Mouse (Mus musculus) cerebellum, adult 9-10 months (tissue): ENCODE measurements around the gene Rgs9.
"Not testable (repeated sequence)": the region's sequence is repeated elsewhere in the genome, so short reads cannot be mapped to it uniquely, and the experiment has no call there.

ENCODE experiments used
- DNase-seq: peaks from one replicate; pipeline ENCODE4 v3.0.0; 2022

Gene Rgs9

DNA sequence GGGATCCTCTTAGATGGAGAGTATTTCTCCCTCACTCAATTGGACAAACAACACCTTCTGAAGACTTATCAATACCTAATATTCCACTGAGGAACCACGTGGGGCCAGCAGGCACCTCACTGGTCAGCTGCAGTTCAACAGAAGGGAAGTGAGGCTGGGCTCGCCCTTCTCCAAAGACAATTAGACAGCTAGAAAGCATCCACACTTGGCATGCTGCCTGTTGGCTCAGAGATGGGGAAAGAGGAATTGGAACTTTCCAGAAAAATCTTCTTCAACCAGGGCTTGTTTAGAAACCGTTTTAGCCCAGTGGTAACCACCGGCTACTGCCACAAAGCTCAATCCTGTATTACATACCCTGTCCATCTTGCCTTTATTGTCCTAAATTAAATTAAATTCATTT is 4.4 kb upstream of the Rgs9 start:
- no peak for DNase-seq

DNA sequence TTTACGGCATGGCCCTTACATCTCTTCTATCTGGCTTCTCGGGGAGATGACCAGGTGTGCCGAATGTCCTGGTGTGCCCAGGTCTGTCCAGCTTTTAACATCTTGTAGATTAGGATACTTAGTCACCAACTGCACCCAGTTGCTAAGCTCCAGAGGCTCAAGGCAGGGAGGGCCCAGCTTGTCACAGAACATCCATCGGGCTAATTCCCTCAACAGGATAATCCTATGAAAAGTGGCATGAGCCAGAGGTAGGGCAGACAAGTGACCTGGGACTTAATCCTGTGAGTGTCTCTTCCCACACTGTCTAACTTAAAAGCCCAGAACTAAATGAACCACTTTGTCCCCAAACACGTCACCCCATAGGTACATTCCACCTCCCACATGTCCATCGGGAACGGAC is 898 bp downstream of the Rgs9 start:
- no peak for DNase-seq

DNA sequence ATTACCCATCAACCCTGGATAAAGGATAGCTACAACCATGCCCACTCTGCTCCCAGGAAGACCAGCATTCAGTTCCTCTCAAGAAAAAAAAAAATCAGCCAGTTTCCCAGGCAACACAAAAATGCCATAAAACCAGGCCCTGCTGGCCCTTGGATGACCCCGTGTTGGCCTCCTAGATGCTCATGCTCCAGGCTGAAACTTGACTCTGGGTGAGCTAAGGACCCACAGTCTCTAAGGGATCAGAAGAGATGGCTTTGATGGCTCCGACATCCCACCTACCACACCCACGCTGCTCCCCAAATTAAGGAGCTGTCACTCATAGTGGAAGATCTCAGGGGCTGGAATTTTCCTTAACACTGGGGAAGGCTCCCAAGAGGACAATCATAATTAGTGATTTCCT is 5.9 kb downstream of the Rgs9 start:
- no peak for DNase-seq

DNA sequence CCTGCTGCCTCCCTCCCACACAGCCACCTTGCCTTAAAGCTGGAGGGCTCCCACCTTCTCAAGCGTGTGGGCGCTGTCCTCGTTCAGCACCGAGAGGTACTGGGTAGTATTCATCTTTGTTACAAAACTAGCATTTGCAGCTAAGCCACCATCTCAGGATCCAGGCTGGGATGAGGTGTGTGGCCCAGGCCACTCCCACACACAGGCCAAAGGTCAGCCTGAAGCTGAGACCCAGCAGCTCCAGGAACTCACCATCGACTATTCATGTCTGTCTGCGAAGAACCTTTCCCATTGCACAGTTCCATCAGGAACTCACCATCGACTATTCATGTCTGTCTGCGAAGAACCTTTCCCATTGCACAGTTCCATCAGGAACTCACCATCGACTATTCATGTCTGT is 8.6 kb downstream of the Rgs9 start:
- not testable (repeated sequence) for DNase-seq

DNA sequence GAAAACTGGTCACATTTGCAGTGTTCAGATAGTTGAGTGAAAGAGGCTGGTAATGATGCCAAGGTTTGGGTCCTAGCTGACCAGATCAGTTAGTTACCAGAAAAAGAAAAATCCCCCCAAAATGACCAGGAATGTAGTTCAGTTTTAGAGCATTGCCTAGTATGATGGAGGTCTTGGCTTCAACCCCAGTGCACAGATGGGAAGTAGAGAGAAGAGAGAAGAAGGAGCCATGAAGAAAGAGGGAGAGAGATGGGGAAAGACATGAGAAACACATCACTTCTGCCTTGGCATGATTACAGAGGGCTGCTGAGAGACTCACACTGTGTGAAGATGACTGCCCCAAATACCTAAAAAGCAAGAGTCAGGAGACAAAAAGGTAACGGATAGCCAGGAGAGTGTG is 13.1 kb downstream of the Rgs9 start:
- DNase-seq = no peak

DNA sequence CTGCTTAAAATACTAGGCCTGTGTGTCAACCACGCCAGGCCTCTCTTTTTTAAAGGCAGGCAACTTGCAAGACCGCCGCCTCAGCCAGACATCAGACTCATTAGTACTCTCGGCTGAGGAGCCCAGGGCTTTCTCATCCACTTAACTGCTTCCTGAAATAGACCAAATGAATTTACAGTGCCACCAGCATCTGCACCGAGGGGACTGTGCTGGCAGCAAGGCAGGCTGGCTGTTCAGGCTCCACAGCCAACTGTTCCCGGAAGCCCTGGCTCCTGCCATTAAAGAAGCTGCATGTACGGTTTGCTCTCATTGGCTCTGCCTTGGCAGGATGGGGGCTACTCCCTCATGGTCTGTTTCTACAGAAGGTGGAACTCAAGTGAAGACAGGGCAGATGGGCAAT is 19.7 kb downstream of the Rgs9 start:
- no peak for DNase-seq

DNA sequence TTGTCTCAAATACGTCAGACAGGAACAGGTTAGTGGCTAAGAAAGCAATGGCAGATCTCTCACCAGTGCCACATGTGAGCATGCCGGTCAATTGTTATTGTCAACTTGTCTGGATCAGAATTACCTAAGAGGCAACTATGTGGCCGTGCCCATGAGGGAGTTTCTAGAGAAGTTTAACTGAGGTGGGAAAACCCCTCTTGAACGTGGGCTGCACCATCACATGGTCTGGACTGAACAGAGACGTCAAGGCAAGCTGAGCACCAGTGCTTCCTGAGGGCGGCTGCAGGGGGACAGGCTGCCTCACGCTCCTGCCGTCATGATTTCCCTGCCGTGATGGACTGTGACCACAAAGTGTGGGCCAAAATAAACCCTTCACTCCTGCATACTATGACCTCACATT is 26.5 kb downstream of the Rgs9 start:
- DNase-seq = no peak

DNA sequence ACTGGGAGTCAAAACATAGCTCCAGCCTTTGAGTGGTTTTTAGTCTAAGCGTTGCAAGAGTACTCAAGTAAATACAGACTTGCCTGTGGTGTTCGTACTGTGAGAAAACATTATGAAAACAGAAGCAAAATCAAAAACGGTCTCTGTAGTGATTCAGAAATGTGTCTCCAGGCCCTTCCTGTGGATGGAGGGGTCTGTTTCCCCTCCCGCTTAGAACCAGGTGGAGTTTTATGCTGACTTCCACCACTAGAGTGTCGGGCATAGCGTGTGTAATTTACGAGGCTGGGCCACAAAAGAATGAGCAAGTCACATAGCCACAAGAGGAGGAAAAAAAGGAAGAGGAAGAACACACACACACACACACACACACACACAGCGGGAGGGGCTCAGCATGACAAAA is 27.6 kb downstream of the Rgs9 start:
- DNase-seq = no peak

DNA sequence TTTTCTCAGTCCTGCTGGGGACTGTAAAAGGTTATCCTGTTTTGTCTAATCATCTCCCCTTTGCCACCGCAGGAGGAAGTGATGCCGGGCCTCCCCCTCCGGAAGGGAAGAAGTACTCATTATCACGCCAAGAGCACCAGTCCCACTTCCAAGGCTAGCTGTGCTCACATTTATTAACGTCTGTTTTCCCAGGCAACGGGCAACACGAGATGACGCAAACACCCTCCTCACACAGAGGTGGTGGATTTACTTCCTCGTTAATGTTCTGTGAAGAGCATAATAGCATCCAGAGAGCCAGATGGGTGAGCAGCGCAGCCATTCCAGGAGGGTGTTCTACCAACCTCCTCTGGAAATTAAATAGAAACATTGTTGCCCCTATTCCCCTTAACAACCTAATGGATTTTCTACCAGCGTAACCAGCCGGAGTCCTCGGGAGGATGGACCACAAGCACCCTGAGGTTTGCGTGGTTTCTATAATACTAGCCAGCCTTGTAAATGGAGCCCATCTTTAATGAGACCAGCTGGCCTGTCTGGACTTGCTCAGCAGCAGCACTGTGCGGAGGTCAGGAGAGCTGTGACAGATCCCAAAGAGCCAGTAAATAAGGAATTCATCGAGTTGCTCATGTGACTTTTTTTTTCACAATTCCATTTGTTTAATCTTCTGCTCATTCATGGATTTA is 28.1 kb downstream of the Rgs9 start:
- DNase-seq = no peak

DNA sequence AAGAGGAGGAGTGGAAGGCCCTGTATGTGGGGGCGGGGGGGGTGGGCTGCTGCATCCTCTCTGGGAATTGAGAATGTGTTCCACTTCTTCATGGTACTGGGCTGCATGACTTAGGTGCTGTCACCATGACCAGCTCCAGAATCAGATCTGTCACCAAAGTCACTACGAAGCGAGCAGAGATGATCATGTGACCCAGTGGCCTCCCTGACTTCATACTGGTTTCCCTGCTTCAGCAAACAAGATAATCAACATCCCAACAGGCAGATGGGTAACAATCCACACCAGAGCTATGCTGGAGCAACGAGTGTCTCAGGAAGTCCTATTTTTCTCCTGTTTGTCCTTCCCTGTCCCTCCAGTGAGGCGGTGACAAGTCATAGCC is 28.7 kb downstream of the Rgs9 start:
- DNase-seq = no peak

DNA sequence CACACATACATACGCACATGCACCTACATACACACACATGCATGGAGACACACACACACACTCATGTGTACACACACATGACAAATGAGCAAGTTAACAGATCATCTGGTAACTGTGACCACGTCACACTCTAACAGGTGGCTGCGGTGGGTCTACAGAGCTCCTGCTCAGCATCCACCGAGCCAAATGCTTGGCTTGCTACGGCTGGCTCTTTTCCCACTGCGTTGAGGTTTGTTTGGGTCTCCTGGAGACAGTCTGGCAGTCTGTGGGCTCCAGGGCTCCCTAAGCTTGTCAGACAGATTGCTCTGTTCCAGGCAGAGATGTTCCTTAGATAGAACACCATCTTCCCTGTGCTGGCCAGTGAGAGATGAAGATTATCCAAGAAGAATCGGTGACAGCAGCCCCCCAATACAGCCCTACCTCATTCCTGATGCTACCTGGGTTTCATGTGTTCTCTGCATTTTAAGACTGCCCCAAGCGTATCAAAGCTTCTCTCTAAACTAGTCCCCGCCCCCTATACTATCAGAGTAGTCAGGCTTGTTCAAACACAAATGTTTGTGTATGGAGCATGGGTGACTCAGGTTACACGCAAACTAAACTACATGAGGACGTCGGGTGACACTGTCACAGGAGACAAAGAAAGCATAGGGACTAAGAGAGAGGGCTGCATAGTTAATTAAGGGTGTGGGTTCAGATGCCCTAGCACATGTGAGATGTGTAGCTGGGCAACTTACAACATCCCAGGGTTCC is 31.6 kb downstream of the Rgs9 start:
- no peak for DNase-seq

DNA sequence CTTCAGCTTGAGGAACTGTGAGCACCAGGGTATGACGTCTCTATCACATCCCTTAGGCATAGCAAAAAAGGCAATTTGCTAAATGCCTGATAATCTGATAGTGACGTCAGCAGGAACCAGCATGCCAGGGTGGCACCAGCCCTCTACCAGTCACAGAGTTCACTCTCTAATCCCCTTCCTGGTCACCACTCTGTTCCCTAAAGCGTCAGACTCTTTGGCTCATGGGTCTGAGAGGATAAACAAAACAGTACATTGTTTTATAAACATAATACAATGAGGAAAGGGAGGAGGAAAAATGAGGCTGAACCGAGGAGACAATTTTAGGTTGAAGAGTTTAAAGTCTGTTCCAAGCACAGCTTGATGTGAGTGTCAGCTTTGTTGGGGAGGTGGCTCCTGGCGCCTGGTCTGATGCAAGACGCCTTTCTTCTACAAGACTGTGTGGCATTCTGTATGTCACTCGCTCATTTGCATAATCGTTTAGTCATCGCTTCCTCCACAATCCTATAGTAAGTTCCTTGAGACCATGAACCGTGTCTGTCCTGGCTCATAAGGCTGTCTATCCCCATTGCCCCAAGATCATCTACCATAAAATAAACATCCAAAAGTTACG is 33.7 kb downstream of the Rgs9 start:
- DNase-seq = no peak

DNA sequence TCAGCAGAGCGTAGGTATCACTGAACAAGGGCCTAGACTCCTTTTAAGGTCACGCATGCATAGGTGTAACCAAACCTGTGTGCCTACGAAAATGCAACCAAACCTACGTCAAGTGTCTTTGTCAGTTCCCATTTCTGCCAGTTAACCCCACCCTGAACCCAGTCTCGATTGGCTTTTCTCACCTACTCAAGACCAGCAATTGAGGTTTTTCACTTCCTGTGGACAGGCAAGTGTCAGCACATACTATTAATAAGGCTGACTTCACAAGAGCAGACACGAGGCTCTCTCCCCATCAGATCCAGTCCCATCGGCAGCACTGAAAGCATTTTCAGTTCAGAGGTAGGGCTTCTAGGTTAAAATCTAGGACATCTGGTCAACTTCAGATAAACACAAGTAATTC is 37.4 kb downstream of the Rgs9 start:
- no peak for DNase-seq

DNA sequence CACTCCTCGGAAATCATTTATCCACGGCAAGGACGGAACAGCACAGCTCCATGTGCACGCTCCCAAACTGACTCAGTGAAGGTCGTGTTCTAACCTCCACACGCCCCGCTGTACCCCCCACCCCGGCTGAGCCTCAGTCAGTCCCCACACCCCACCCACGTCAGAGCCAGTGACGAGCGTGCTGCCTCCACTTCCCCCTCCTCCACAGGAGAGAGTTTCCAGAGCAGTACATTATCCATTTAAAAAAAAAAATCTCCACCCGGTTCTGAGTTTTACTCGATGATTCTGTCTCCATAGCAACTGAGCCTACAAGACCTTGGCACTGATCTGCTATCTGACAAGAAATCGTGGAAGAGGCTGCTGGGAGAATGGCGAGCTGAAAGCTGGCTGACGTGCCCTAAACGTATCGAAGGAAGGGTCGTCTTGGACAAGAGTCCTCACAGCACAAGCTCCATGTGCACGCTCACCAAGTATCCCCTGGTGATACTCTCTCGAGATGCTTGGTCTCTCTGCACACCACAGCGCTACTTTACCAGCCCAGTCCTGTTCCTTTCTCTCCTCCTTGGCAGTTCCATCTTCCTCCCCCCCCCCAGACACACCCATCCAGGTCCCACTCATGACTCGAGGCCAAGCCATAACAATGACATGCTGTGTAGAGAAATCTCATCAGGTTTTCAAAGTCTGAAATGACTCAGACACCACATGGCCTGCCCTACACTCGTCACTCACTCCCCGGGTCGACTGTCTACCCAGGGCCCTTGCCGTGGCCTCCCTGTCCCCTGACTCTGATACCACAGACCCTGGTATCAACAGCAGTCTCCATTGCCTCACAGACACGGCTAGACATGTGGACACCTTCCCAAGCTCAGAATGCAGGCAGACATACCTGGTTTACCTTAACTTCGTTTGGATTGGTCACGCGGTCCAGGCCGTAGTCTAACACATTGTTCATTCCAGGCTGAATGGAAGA is 38.7 kb downstream of the Rgs9 start:
- no peak for DNase-seq

DNA sequence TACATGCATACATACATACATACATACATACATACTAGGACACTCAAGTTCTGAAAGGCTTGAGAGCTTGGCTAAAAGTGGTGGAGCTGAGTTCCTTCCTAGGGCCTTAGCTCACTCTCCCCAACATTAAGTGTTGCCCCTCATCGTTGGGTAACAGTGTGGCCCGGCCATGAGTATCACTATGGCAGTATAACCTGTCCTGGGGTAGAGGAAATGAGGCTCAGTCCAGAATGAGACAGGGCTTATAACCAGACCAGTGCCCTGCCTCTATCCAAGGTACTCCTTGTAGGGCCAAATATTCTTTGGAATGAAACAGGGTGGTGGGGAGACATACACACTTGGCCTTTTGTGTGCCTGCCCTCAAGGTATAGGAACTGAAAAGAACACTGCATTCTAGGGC is 40.1 kb downstream of the Rgs9 start:
- DNase-seq = no peak

DNA sequence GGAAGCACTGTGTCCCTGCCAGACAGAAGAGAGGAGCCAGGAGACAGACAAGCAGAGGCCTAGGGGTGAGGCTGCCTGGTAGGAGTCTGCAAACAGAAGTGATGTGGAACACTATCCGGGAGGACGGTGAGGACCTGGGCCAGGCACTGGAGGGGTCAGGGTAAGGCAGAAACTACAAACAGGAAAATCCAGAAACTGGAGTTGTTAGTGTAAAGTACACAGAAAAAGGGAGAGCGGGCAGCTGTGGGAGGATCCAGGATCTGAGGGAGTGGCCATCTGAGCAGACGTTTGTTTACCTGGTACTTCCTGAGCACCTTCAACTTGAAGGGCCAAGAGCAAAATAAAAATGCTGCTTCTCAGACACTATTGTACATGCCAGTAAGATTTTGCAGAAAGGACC is 42.9 kb downstream of the Rgs9 start:
- no peak for DNase-seq

DNA sequence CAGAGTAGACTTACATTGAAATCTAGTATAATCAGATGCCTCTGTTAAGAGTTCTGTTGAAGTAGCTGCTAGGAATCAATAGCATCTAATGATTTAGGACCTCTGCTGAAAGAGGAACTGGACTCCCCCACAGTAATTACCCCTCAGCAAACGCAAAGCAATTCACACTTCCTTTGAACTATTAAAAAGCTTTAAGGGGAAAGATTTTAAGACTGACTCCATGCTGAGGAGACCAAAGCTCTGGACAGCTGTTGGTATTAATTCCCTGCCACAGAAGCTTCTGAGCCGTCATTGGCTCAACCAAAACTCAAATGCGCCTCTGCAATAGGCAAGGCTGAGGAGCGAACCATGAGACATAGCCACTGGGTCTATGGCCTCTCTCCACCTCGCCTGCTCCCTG is 45.4 kb downstream of the Rgs9 start:
- no peak for DNase-seq

DNA sequence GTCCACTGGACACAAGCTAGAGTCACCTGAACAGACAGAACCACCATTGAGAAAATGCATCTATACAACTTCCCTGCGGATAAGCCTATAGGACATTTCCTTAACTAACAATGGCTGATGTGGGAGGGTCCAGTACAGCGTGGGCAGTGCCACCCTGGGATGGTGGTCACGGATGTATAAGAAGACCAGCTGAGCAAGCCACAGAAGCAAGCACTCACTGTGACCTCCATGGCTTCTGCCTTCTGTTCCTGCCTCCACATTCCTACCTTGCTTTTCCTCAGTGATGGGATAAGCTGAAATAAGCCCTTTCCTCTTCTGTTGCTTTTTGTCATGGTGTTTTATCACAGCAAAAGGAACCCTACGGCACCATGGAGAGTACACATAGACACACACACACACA is 47.4 kb downstream of the Rgs9 start:
- no peak for DNase-seq

DNA sequence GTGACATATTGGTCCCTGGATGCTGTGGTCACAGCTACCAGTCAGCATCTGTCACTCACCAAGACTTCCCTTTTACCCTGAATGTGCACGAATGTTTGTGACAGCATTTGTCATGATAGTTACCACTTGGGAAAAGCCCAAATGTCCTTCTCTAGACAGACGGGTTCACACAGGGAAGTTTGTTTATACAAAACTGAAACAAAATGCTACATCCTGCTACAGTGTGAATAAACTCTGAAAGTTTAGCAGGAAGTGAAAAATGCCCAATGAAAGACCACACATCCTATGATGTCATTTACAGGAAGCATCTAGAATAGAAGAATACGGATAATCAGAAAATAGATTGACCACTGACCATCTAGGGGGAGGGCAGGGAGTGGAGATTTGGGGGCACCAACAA is 51.0 kb downstream of the Rgs9 start:
- no peak for DNase-seq

DNA sequence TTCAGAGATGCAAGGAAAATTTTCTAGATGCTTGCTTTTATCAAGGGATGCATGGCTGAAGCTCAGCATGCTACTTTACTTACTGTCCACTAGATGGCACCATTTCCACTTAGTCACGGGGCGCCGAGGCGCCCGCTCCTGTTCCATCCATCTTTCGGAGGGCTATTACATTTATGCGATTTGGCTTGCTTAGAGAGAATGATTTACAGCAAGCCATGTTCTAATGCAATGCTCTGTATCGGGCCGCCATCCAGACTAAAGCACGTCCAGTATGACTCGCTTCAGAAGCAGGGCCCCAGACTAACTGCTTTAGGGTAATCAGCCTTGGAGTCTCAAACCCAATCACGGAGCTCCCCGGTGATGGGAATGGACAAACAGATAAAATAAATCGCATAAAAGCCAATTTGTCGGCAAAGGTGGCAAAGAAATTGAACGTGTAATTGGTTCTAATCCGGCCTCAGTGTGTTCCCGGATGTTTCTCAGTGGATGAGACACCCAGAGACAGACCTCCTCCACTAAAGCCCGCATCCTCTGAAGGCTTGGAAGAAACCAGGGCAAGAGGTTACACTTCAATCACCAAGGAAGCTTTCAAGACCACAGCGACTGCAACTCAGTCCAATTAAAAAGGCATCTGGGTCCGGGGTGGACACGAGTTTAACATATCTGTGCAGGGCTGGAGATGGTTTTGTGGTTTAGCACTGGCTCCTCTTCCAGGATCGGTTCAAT is 53.1 kb downstream of the Rgs9 start:
- peak; percentile 68 for DNase-seq

DNA sequence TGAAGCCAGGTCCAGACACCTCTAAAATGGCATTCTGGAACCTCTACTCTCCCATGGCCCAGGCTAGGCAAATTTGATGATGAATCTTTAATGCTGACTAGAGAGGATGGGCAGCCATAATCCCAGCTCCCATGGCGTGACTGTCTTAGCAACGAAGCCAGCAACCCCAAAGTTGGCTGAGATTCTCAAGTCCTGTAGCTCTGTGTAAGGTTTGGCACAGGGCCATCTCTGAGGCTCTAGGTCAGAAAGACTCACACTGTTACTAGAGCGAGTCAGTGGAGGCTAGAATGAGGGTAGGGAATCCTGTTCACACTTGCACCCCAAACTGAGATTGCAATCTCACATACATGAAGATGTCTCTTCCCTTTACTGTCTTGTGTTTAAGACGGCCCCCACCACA is 57.8 kb downstream of the Rgs9 start:
- DNase-seq = no peak

DNA sequence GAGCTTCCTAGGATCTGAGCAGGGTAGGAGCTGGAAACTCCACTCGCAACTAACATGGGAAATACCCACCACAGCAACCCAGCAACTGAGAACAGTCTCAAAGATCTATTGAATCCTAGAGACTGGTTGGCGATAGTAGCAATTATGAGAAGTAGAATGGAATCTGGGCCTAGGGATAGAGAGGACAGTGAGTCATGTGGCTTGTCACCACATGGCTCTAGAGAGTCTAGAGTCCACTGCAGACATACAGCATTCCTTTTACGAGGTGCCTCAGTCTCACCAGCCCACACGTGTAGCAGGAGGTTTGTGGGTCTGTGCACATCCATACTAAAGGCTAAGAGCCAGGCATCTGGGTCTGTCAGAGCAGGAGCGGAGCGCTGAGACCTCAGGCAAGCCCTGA is 59.3 kb downstream of the Rgs9 start:
- no peak for DNase-seq

DNA sequence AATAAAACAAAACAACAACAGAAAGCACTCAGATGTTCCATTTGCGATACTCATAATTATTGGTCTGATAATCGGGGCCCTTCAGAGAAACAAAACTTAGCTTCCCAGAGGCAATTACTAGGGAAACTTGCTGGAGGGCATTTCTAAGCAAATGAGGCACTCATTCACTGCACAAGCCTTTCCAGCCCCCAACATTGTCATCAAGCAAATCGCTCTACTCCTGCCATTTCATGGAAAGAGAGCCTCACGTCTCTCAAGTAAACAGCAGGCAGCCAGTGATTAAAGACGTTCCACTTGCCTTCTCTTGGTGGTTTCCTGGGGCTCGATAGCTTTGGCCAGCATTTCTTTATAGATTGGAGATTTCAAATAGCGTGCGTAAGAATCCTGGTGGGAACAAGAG is 60.1 kb downstream of the Rgs9 start:
- no peak for DNase-seq
